Comparison of ENCODE assay signal across 27 mouse cellular contexts in the genomic region with DNA sequence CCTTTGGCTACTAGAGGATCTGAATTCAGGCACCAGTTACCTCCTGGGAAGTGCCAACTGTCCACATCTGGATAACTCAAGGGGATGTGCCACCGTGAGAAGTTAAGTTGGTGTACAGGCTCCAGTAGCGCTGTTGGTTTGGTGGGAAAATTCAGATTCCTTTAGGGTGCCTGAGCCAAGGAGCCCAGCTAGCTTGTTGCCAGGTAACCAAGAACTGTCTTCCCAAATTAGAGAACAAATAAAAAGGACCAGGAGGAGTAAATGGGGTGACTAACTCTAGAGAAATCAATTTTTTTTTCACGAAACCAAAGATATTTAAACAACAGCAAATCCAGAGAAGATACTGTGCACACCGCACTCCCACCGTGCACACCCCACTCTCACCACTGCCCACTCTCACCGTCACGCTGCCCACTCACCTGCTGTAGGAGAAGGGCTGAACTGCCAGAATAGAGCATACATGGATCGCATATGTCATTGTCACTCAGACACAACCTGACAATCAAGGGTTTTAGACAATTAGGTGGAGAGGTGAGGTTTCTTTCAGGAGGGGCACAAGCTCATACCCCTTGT. TPM values are rescaled to one million over a fixed set of nuclear protein-coding genes. Genes with fewer than 3 reads are reported as not detected.
DNase-seq lines count a peak whose midpoint lies in the region; ATAC-seq lines count a peak whose summit lies in the region.
"Had no signal": no experiment of that assay in that cellular context is flagged by ENCODE, and none has a peak within 500 bp of the region (broad histone marks: within the 10 kb centered on the region; RNA-seq: fewer than 3 reads in every experiment).

No protein-coding gene starts in this region.

- H3K9me3 ChIP-seq in megakaryocyte, embryonic 14.5 days = peaks cover 11% of the 10 kb centered on the region; the same call in 1 of the 2 replicates
- peaks cover 6% of the 10 kb centered on the region; the same call in 1 of the 2 replicates for H3K9me3 ChIP-seq in forebrain, embryonic 13.5 days (replicated peaks)
- H3K9me3 ChIP-seq: G1E; heart, embryonic 13.5 days; hindbrain, embryonic 15.5 days; intestine, embryonic 15.5 days; limb, embryonic 12.5 days; liver, embryonic 12.5 days; stomach, embryonic 15.5 days had no signal

- peak overlapping the region; percentile 39 for H3K4me3 ChIP-seq in megakaryocyte, embryonic 14.5 days (replicated peaks)
- no peak overlapping the region for H3K4me3 ChIP-seq in forebrain, embryonic 13.5 days
- H3K4me3 ChIP-seq: heart, adult 2 months; heart, embryonic 13.5 days; hindbrain, embryonic 15.5 days; intestine, embryonic 15.5 days; limb, embryonic 12.5 days; liver, embryonic 12.5 days; stomach, embryonic 15.5 days had no signal

- no peak overlapping the region for H3K9ac ChIP-seq in forebrain, embryonic 13.5 days
- H3K9ac ChIP-seq: heart, embryonic 13.5 days; hindbrain, embryonic 15.5 days; intestine, embryonic 15.5 days; limb, embryonic 12.5 days; liver, embryonic 12.5 days; stomach, embryonic 15.5 days had no signal

- intact Hi-C loops in heart, postnatal 10 days (cut with DNase I) = no loop called here
- intact Hi-C loops in left cerebral cortex, postnatal 25 days (cut with DNase I) = loop anchor here (5.0 kb wide), 1 partner anchor 113 kb away; no protein-coding TSS in a partner anchor

- H3K27me3 ChIP-seq in megakaryocyte, embryonic 14.5 days (replicated peaks) = no peaks in the 10 kb centered on the region
- no peaks in the 10 kb centered on the region for H3K27me3 ChIP-seq in forebrain, embryonic 13.5 days
- H3K27me3 ChIP-seq: CH12.LX; heart, embryonic 13.5 days; hindbrain, embryonic 15.5 days; intestine, embryonic 15.5 days; limb, embryonic 12.5 days; liver, embryonic 12.5 days; Patski; stomach, embryonic 15.5 days had no signal

- H3K27ac ChIP-seq in forebrain, embryonic 13.5 days = no peak overlapping the region
- H3K27ac ChIP-seq: heart, adult 2 months; heart, embryonic 13.5 days; hindbrain, embryonic 15.5 days; intestine, embryonic 15.5 days; limb, embryonic 12.5 days; liver, embryonic 12.5 days; stomach, embryonic 15.5 days had no signal

- no peaks in the 10 kb centered on the region for H3K4me1 ChIP-seq in megakaryocyte, embryonic 14.5 days
- no peaks in the 10 kb centered on the region for H3K4me1 ChIP-seq in forebrain, embryonic 13.5 days
- H3K4me1 ChIP-seq: heart, embryonic 13.5 days; hindbrain, embryonic 15.5 days; intestine, embryonic 15.5 days; limb, embryonic 12.5 days; liver, embryonic 12.5 days; stomach, embryonic 15.5 days had no signal

- peak; percentile 83 for DNase-seq in heart, adult 11 months
- no peak for DNase-seq in heart, postnatal 10 days
- DNase-seq in brain, adult 2 months (ENCODE audit: low read depth, low spot score) = peak; percentile 57
- DNase-seq in left cerebral cortex, postnatal 25 days (ENCODE audit: low spot score in 2 of 2) = peak; percentile 34 to 72
- DNase-seq: cerebellum, adult 11-12 months; cerebellum, postnatal 14 days; gastrocnemius, postnatal 25 days; heart, adult 2 months; kidney, postnatal 10 days; lung, adult 18-20 months; lung, postnatal 10 days; thymus, adult 18-20 months; thymus, postnatal 36 days had no signal

- H3K36me3 ChIP-seq in megakaryocyte, embryonic 14.5 days (replicated peaks; ENCODE audit: low read length) = no peaks in the 10 kb centered on the region
- H3K36me3 ChIP-seq in forebrain, embryonic 13.5 days (ENCODE audit: poor library complexity, severe bottlenecking) = no peaks in the 10 kb centered on the region
- H3K36me3 ChIP-seq: G1E; heart, embryonic 13.5 days; hindbrain, embryonic 15.5 days; intestine, embryonic 15.5 days; limb, embryonic 12.5 days; liver, embryonic 12.5 days; stomach, embryonic 15.5 days had no signal

- no peak for ATAC-seq in megakaryocyte, adult 5-6 weeks (ENCODE audit: poor library complexity, severe bottlenecking)
- ATAC-seq in megakaryocyte progenitor cell, adult 5-6 weeks (replicated peaks; ENCODE audit: poor library complexity) = no peak
- no peak for ATAC-seq in forebrain, embryonic 13.5 days
- ATAC-seq: intestine, embryonic 15.5 days; liver, embryonic 12.5 days; Patski had no signal

- no peak overlapping the region for H3K4me2 ChIP-seq in forebrain, embryonic 13.5 days
- H3K4me2 ChIP-seq: heart, embryonic 13.5 days; hindbrain, embryonic 15.5 days; intestine, embryonic 15.5 days; limb, embryonic 12.5 days; liver, embryonic 12.5 days; stomach, embryonic 15.5 days had no signal

- WGBS in forebrain, embryonic 13.5 days = 90% methylated on average over 8 of the region's 8 CpGs

RNA-seq across cellular contexts. Expression of gene Slc2a12, which starts 45.8 kb away (rescaled TPM):
- 10 to 100 TPM; 10.6 to 10.7 TPM for total RNA-seq in heart, postnatal 10 days (2021)
- not detected in 2 replicates for polyA plus RNA-seq in megakaryocyte, embryonic 14.5 days (2012; ENCODE audit: insufficient read depth, low replicate concordance)
- total RNA-seq in megakaryocyte, adult 5-6 weeks (2015) = not detected in 2 replicates
- total RNA-seq in megakaryocyte, adult 5-6 weeks (2017) = 0.11 TPM in 1 of 2 replicates, not detected in the other
- total RNA-seq in left cerebral cortex, postnatal 25 days (2021) = 1 to 10 TPM; 3.5 to 5.0 TPM
- not detected in 2 replicates for total RNA-seq in megakaryocyte progenitor cell, adult 5-6 weeks (2015)
- not detected in 2 replicates for total RNA-seq in megakaryocyte progenitor cell, adult 5-6 weeks (2017)
- polyA plus RNA-seq in forebrain, embryonic 13.5 days (2015; fragmentation: Nextera tagmentation; extraction: Ambion mirVana) = 2.3 and 2.4 TPM in 2 replicates
- total RNA-seq: neutrophil, adult 5-6 weeks had no signal
- polyA plus RNA-seq: G1E, Patski had no signal

Comparison
In these comparisons a context has a peak if more than half of its experiments do, and no peak if none do; other contexts are left out.
1. DNase-seq: peak in heart, adult 11 months (single experiment), brain, adult 2 months (single experiment) and left cerebral cortex, postnatal 25 days (2 of 2); none in heart, postnatal 10 days (0 of 2).
2. RNA of gene Slc2a12, which starts 45.8 kb away (total RNA-seq): 10.6 to 10.7 TPM in heart, postnatal 10 days and 3.5 to 5.0 TPM in left cerebral cortex, postnatal 25 days; 0.11 TPM in megakaryocyte, adult 5-6 weeks and not detected in megakaryocyte progenitor cell, adult 5-6 weeks; every median in the first group is over 4 times any median in the second.